Mouse (Mus musculus): Measurements from ENCODE around the gene Baiap2. TPM values are rescaled to one million over a fixed set of nuclear protein-coding genes. Genes with fewer than 3 reads are reported as not detected.
A peak's percentile ranks its signal among the peaks of the same experiment; 100 is the strongest.

The Baiap2 gene
- total RNA-seq, 2 experiments from 2014 or later, result 11.3 to 24.0 TPM

DNA sequence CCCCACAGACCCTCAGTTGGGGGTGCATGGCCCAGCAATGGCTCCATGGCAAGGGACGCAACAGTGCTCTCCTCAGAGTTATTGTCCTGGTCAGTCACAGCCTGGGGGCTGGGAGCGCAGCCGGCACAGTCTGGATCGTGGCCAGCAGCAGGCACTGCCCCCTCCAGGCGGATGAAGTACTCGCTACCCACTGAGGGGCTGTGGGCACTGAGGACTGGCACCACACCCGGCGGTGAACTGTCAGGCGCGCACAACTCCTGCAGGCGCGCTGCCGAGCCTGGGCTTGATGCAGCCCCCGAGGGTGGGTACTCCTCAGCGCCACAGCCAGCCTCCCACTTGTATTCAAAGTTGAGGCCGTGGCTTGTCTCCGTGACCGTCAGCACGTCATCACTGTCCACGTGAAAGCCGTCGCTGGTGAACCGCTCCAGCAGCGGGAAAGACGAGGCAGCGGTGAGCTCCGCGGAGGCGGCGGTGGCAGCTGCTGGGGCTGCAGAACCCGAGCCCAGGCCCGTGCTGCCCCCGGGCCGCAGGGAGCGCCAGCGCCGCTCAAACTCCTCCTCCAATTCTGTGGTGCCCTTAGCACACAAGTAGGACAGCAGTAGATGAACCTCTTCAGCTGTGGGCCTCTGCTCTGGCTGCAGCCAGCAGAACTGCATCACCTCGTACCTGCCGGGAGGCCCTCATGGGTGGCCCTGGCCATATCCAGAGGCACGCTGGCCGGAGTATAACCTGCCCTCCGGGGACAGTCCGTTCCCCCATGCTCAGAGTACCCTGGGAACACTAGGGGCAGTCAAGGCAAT is 69.4 kb downstream of the Baiap2 start:
- peak in 1 of 2 experiments; percentile 37 for DNase-seq

GRCm38 (mm10) chr11:120012702-120013101 is 70.1 kb downstream of the Baiap2 start:
- no peak for DNase-seq

- peak; percentile 81 to 84 for DNase-seq
These were observed 70.7 kb downstream of the Baiap2 start for GRCm38 (mm10) chr11:120013174-120013711.

DNA sequence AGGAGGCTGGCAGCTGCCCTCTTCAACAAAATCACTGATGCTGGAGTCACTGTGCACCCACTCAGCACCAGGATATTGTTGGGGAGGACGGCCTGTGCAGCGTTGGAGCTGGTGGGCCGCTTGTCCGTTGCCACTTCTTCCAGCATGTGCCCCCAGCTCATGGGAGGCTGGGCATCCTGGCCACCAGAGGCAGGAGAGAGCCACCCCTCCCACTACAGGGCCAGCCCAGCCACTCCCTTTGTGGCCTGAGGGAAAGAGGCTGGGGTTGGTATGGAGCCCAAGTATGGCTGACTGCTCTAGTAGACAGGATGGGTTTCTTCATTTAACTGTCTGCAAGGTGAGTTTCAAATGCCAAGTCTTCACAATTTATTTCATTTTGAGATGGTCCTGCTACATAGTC is 72.2 kb downstream of the Baiap2 start:
- no peak for DNase-seq

GRCm38 (mm10) chr11:120017011-120017410 is 74.4 kb downstream of the Baiap2 start:
- no peak for DNase-seq

- DNase-seq, result no peak
These were observed 77.2 kb downstream of the Baiap2 start for GRCm38 (mm10) chr11:120019542-120020440.

- no peak for DNase-seq
These were observed 78.8 kb downstream of the Baiap2 start for GRCm38 (mm10) chr11:120021367-120021766.

DNA sequence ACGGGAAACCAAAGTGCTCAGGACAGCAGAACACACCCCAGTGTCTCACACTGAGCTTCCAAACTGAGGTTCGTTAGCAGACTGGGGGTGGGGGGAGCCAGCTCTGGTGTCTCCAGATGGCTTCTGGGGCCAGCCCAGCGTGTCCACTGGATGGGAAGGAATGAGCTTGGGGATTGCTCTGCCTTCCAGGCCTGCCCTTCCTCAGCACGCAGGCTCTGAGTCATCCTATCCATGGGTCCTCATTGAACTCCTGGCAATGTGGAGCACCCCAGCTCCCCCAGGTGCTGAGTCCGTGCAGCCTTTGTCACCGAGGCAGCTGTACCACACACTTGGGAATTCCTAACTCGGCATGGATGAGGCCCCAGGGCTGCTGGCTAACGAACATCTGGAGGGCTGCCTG is 79.7 kb downstream of the Baiap2 start:
- no peak for DNase-seq

DNA sequence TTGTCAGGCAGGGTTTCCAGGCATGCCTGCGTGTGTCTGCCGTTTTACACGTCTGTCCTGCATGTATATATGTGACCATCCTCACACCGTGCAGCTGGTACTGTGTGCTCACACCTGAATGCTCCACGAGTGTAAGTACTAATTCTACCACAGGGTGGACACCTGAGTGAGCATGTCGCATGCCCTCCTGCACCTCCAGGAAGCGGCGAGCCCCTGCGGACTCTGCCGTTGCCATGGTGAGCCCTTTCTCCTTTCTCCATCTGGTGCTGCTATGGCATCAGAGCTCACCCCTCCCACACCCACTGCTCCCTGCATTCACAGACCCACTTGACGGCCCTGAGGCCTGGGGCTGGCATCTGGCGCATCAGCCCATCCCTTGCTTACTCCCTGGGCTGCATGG is 80.3 kb downstream of the Baiap2 start:
- no peak for DNase-seq

DNA sequence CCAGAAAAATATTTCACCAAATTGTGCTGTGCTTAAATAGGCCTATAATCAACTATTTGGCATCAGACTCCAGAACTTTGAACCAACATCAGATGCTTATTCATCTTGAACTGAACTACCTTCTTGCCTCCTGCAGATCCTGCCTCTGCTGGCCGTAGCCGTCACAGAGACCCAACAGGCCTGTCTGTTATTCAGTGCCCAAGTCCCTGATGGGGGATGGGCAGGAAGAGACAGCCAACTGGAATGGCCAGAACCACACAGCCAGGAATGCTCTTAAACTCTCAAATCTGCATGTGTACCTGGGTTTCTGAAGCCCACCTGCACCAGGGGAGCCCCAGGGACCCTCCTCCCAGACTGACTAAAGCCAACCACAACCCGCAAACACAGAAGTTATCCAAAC is 84.4 kb downstream of the Baiap2 start:
- no peak for DNase-seq

DNA sequence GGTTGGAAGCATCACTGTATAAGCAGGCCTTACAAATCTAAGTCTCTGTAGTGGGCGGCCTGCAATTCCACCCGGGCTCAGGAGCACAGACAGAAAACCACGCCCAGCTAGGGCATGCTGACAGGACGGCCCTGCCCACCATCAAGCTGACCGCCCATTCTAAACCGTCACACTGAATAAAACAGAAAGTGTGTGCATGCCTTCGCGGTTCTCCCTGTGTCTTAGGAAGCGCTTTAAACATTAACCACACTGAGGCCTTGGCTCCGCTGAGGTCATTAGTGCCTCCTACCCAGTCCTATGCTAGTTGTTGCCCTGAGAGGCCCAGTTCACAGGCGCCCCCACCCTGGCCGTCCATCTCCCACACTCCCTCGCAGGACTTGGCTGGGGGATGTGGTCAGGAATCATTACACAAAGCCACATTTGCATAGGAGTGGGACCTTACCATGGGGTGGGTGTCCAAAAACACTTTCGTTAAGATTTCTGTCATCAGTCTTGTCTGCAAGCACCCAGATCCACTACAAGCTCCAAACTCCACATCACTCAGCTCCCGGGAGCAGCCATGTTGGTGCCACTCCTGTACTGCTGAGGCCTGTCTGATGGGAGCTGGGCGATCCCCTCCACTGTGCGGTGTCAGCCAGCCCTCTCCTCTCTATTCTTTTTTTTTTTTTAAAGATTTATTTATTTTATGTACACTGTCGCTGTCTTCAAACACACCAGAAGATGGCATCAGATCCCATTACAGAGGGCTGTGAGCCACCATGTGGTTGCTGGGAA is 85.9 kb downstream of the Baiap2 start:
- no peak for DNase-seq

- DNase-seq, result peak in 1 of 2 experiments; percentile 45
These were observed 87.0 kb downstream of the Baiap2 start for GRCm38 (mm10) chr11:120029431-120030144.

GRCm38 (mm10) chr11:120030145-120030901 is 87.8 kb downstream of the Baiap2 start:
- DNase-seq, result peak; percentile 64 to 70

DNA sequence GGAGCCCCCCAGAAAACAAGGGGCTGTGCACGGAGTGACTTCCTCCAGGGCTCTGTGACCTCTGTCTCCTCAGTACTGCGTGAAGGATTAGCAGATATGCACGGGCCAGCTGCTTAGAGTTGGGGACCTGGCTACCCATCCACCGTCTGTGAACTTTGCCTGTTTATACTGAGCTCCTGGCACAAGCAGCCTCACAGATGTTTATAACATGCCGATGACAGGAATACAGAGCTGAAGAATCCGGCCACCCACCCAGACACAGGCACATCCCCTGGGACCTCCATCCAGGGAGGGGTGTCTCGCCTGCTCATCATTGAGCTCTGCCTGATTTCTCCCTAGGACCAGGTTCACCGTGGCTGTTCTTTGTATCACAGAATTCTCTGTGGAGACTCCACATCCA is 89.5 kb downstream of the Baiap2 start:
- no peak for DNase-seq

- no peak for DNase-seq
These were observed 90.9 kb downstream of the Baiap2 start for GRCm38 (mm10) chr11:120033473-120033872.

DNA sequence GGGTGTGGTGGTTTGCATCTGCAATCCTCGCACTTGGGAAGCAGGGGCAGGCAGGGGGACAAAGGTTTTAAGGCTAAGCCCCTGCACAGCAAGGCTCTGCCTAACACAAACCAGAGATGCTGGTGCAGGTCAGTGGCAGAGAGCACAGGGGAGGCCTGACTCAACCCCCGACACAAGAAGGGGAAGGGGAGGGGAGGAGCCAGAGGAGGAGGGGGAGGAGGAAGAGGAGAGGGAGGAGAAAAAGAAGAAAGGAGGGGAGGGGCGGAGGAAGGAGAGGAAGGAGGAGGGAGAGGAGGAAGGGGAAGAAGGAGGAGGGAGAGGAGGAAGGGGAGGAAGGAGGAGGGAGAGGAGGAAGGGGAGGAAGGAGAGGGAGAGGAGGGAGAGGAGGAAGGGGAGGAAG is 91.7 kb downstream of the Baiap2 start:
- no peak for DNase-seq

- DNase-seq, result no peak
These were observed 92.2 kb downstream of the Baiap2 start for GRCm38 (mm10) chr11:120034762-120035161.

- DNase-seq, result peak in 1 of 2 experiments; percentile 21
These were observed 97.0 kb downstream of the Baiap2 start for GRCm38 (mm10) chr11:120039581-120039980.

GRCm38 (mm10) chr11:120040440-120040839 is 97.9 kb downstream of the Baiap2 start:
- DNase-seq, result peak in 1 of 2 experiments; percentile 38

All from adrenal gland, postnatal 36 days (tissue).